ENCODE assay signal across 7 mouse cellular contexts in the genomic region with DNA sequence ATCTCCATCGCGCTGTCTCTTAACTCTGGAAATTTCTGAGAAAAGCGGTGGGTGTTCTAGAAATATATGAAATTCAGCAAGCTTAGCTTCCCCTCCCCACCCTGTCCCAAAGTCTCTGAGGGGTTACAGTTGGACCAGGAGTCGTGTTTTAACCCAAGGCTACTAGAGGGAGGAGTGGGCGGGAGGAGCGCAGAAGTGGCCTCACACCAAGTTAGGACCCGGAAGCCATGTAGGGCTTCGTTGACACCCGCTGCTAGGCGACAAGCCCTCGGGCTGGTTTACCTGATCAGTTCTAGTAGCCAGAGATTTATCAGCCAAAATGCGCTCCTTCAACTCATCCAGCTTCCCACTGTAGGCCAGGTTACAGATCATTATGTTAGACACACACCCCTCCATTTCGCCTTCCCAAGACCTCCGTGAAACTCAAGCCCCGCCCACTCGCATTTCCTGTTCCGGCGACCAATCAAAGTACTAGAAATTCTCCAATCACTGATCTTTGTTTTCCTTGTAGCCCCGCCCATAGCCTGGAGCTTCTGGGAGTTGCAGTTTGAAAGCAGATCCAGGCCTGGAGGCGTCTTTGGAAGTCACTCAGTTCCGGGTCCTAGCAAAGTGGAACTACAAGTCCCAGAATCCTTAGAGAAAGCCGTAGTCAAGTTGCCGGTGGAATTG. TPM values are rescaled to one million over a fixed set of nuclear protein-coding genes. Genes with fewer than 3 reads are reported as not detected.
A peak's percentile ranks its signal among the peaks of the same experiment; 100 is the strongest.
DNase-seq lines count a peak whose midpoint lies in the region; ATAC-seq and TF ChIP-seq lines count a peak whose summit lies in the region.

A gene (minus strand): TSS at position 457 of the 669 bp plus-strand sequence.
A gene (plus strand): TSS at position 636 of the 669 bp plus-strand sequence.

- H3K4me1 ChIP-seq in embryonic facial prominence, embryonic 10.5 days = peaks cover 3% of the 10 kb centered on the region; the same call in 1 of the 2 replicates
- H3K4me1 ChIP-seq in intestine, postnatal 0 days (replicated peaks; ENCODE audit: control insufficient read depth, insufficient read depth, low read length) = no peaks in the 10 kb centered on the region
- H3K4me1 ChIP-seq in midbrain, embryonic 12.5 days = no peaks in the 10 kb centered on the region
- no peaks in the 10 kb centered on the region for H3K4me1 ChIP-seq in small intestine, adult 2 months (ENCODE audit: control insufficient read depth, insufficient read depth, insufficient read length, low read length)

- DNase-seq in adrenal gland, postnatal 10 days = peak; percentile 85
- peak; percentile 91 for DNase-seq in embryonic facial prominence, embryonic 10.5 days (ENCODE audit: low spot score)
- peak; percentile 70 for DNase-seq in gonadal fat pad, adult 2 months (ENCODE audit: low read depth)
- DNase-seq in left cerebral cortex, postnatal 4 days = peak; percentile 93

- ATAC-seq in intestine, postnatal 0 days = peak; percentile 99
- ATAC-seq in midbrain, embryonic 12.5 days (ENCODE audit: low FRiP score, low read depth) = peak; percentile 98

- H3K4me3 ChIP-seq in embryonic facial prominence, embryonic 10.5 days = peak within 1 kb of the TSS; percentile 61
- H3K4me3 ChIP-seq in intestine, postnatal 0 days (ENCODE audit: low read depth, low read length) = peak within 1 kb of the TSS; percentile 58
- H3K4me3 ChIP-seq in midbrain, embryonic 12.5 days = peak within 1 kb of the TSS; percentile 51
- peak within 1 kb of the TSS; percentile 85 for H3K4me3 ChIP-seq in small intestine, adult 2 months (ENCODE audit: low read depth, low read length)

- WGBS in embryonic facial prominence, embryonic 10.5 days = 23% methylated on average over 23 of the region's 23 CpGs
- WGBS in intestine, postnatal 0 days = 18% methylated on average over 23 of the region's 23 CpGs
- 23% methylated on average over 23 of the region's 23 CpGs for WGBS in midbrain, embryonic 12.5 days
- WGBS in small intestine, adult 2 months = 13% methylated on average over 23 of the region's 23 CpGs

- no peaks in the 10 kb centered on the region for H3K9me3 ChIP-seq in embryonic facial prominence, embryonic 10.5 days
- no peaks in the 10 kb centered on the region for H3K9me3 ChIP-seq in intestine, postnatal 0 days (ENCODE audit: control insufficient read depth)
- H3K9me3 ChIP-seq in midbrain, embryonic 12.5 days = no peaks in the 10 kb centered on the region

- peak within 1 kb of the TSS; percentile 11; the same call in 1 of the 2 replicates for H3K9ac ChIP-seq in intestine, postnatal 0 days (ENCODE audit: low read depth, low read length)
- peak within 1 kb of the TSS; percentile 37 for H3K9ac ChIP-seq in midbrain, embryonic 12.5 days (replicated peaks)

- H3K4me2 ChIP-seq in intestine, postnatal 0 days (replicated peaks; ENCODE audit: low read depth) = peak within 1 kb of the TSS; percentile 59
- H3K4me2 ChIP-seq in midbrain, embryonic 12.5 days (replicated peaks) = peak within 1 kb of the TSS; percentile 57

- peaks cover 82% of the 10 kb centered on the region for H3K27me3 ChIP-seq in embryonic facial prominence, embryonic 10.5 days (replicated peaks; ENCODE audit: low read depth, poor library complexity, severe bottlenecking)
- H3K27me3 ChIP-seq in intestine, postnatal 0 days (replicated peaks; ENCODE audit: control insufficient read depth, insufficient read depth, low read length) = no peaks in the 10 kb centered on the region
- H3K27me3 ChIP-seq in midbrain, embryonic 12.5 days = peaks cover 35% of the 10 kb centered on the region
- no peaks in the 10 kb centered on the region for H3K27me3 ChIP-seq in small intestine, adult 2 months (ENCODE audit: control insufficient read depth, insufficient read depth, low read length)

- TF ChIP-seq POLR2A in small intestine, adult 2 months (IDR thresholded peaks at IDR 0.05; ENCODE audit: low read depth, low read length) = no peak

- TF ChIP-seq CTCF in intestine, postnatal 0 days (IDR thresholded peaks at IDR 0.05; ENCODE audit: low read depth) = no peak
- TF ChIP-seq CTCF in small intestine, adult 2 months (IDR thresholded peaks at IDR 0.05; ENCODE audit: extremely low read depth, insufficient read length, insufficient replicate concordance, low read depth, low read length) = no peak

- intact Hi-C loops in left cerebral cortex, postnatal 4 days (cut with DNase I) = no loop called here

- H3K27ac ChIP-seq in embryonic facial prominence, embryonic 10.5 days (replicated peaks) = peak within 1 kb of the TSS; percentile 74
- H3K27ac ChIP-seq in intestine, postnatal 0 days (ENCODE audit: low read depth, low read length) = no peak within 1 kb of the TSS
- H3K27ac ChIP-seq in midbrain, embryonic 12.5 days (replicated peaks) = no peak within 1 kb of the TSS
- H3K27ac ChIP-seq in small intestine, adult 2 months (ENCODE audit: insufficient read depth, low read depth, low read length) = peak within 1 kb of the TSS; percentile 55; the same call in 1 of the 2 replicates

- peaks cover 5% of the 10 kb centered on the region for H3K36me3 ChIP-seq in embryonic facial prominence, embryonic 10.5 days (replicated peaks)
- no peaks in the 10 kb centered on the region for H3K36me3 ChIP-seq in intestine, postnatal 0 days (ENCODE audit: control insufficient read depth, insufficient read depth)
- H3K36me3 ChIP-seq in midbrain, embryonic 12.5 days = no peaks in the 10 kb centered on the region
- H3K36me3 ChIP-seq in small intestine, adult 2 months (ENCODE audit: control insufficient read depth, insufficient read depth, low read length) = peaks cover 4% of the 10 kb centered on the region; the same call in 1 of the 2 replicates

RNA-seq across cellular contexts. Expression of the first gene that starts in this region (rescaled TPM):
- 10 to 100 TPM; 23.0 to 24.3 TPM for total RNA-seq in adrenal gland, postnatal 10 days (2021)
- polyA plus RNA-seq in embryonic facial prominence, embryonic 10.5 days (2016; fragmentation: Nextera tagmentation; extraction: Ambion mirVana) = 52.7 and 55.4 TPM in 2 replicates
- polyA plus RNA-seq in gonadal fat pad, adult 2 months (2012; rRNA removed) = 18.0 and 20.7 TPM in 2 replicates
- polyA plus RNA-seq in intestine, postnatal 0 days (2015; fragmentation: Nextera tagmentation; extraction: Ambion mirVana) = 37.0 and 38.9 TPM in 2 replicates
- total RNA-seq in left cerebral cortex, postnatal 4 days (2021) = 10 to 100 TPM; 14.5 to 19.7 TPM
- polyA plus RNA-seq in midbrain, embryonic 12.5 days (2016; fragmentation: Nextera tagmentation; extraction: Ambion mirVana) = 42.8 and 44.5 TPM in 2 replicates
- polyA plus RNA-seq in small intestine, adult 2 months (2012; rRNA removed) = 0.84 and 1.6 TPM in 2 replicates

RNA-seq across cellular contexts. Expression of the second gene that starts in this region (rescaled TPM):
- total RNA-seq in adrenal gland, postnatal 10 days (2021) = 10 to 100 TPM; 10.6 to 14.5 TPM
- polyA plus RNA-seq in embryonic facial prominence, embryonic 10.5 days (2016; fragmentation: Nextera tagmentation; extraction: Ambion mirVana) = 12.3 and 14.7 TPM in 2 replicates
- polyA plus RNA-seq in gonadal fat pad, adult 2 months (2012; rRNA removed) = 60.8 and 67.2 TPM in 2 replicates
- 20.4 and 22.0 TPM in 2 replicates for polyA plus RNA-seq in intestine, postnatal 0 days (2015; fragmentation: Nextera tagmentation; extraction: Ambion mirVana)
- 10 to 100 TPM; 18.4 to 20.5 TPM for total RNA-seq in left cerebral cortex, postnatal 4 days (2021)
- 11.8 and 13.6 TPM in 2 replicates for polyA plus RNA-seq in midbrain, embryonic 12.5 days (2016; fragmentation: Nextera tagmentation; extraction: Ambion mirVana)
- polyA plus RNA-seq in small intestine, adult 2 months (2012; rRNA removed) = 0.23 and 1.1 TPM in 2 replicates

Comparison
In these comparisons a context has a peak if more than half of its experiments do, and no peak if none do; other contexts are left out.
1. H3K27ac ChIP-seq: peak in embryonic facial prominence, embryonic 10.5 days (single experiment) and small intestine, adult 2 months (single experiment); none in intestine, postnatal 0 days (single experiment) and midbrain, embryonic 12.5 days (single experiment).
2. Peak in every context shown above with its lines, with median percentiles within 50 percentile points of each other: DNase-seq and H3K4me3 ChIP-seq.